Mouse (Mus musculus): ENCODE data around the gene Mfsd12.

- TF ChIP-seq MAFK (IDR thresholded peaks at IDR 0.05; ENCODE audit: insufficient replicate concordance, low read length) = no peak
- no peak for TF ChIP-seq CTCF (conservative IDR thresholded peaks at IDR 0.05 in 1 of 2, IDR thresholded peaks at IDR 0.05 in 1 of 2; ENCODE audit: low read depth in 2 of 2, low read length in 2 of 2)
- no peak for TF ChIP-seq HCFC1 (IDR thresholded peaks at IDR 0.05; ENCODE audit: low read depth, low read length)
These were observed 22.6 kb downstream of the Mfsd12 start for GRCm38 (mm10) chr10:81379809-81380378.
